Mouse (Mus musculus) kidney, postnatal 14 days (tissue): Measurements from ENCODE around the gene Nrp2.
A peak's percentile ranks its signal among the peaks of the same experiment; 100 is the strongest.

Experiments used
- DNase-seq: peaks from one replicate; pipeline ENCODE4 v3.0.0; 2022; ENCODE audit warnings: mixed read lengths

Gene Nrp2

DNA sequence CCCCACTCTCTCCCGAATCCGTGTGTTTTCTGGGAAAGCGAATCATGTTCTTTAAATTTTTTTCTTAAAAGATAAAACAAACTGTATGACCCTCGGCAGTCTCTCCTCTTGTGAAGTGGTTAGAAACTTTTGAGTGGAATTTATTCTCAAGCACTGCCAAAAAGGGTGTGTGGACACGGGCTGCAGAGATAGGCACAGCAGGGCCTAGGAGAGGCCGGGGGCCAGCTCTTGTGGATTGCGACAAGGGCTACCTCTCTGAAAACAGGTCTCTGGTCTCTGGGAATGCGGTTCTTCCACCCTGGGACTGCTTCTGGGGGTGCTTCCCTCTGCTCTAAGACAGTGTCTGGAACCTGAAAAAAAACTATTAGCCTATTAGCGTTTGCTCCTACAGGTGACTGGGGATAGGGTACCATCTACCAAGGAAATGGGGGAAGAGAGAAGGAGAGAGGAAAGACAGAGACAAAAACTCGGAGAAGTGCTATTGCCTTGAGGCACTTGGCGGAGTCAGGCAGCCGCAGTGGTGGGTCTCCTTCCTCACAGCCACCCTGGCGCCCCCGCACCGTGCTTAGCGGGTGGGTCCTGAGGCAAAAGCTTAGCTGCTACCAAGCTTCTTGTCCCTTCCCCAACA is 1.9 kb downstream of the Nrp2 start:
- DNase-seq, result no peak

DNA sequence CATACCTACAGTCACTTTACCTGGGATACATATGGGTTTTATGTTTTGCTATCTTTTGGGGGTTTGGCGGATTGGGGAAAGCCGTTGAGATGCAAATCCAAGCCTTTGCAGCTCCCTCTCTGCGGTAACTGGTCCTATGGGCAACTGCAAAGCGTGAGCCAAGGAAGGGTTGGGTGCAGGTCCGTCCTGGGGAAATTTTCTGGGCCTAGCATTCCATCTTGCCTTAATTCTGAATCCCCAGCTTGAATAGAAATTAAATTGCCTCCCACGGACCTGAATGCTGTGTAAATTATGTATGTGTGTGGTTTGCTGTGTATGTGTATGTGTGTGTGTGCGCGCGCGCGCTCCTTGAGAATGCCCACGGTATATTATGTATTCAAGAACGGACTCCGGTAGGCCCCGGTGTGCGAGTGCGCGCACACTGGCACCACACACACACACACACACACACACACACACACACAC is 2.5 kb downstream of the Nrp2 start:
- no peak for DNase-seq

DNA sequence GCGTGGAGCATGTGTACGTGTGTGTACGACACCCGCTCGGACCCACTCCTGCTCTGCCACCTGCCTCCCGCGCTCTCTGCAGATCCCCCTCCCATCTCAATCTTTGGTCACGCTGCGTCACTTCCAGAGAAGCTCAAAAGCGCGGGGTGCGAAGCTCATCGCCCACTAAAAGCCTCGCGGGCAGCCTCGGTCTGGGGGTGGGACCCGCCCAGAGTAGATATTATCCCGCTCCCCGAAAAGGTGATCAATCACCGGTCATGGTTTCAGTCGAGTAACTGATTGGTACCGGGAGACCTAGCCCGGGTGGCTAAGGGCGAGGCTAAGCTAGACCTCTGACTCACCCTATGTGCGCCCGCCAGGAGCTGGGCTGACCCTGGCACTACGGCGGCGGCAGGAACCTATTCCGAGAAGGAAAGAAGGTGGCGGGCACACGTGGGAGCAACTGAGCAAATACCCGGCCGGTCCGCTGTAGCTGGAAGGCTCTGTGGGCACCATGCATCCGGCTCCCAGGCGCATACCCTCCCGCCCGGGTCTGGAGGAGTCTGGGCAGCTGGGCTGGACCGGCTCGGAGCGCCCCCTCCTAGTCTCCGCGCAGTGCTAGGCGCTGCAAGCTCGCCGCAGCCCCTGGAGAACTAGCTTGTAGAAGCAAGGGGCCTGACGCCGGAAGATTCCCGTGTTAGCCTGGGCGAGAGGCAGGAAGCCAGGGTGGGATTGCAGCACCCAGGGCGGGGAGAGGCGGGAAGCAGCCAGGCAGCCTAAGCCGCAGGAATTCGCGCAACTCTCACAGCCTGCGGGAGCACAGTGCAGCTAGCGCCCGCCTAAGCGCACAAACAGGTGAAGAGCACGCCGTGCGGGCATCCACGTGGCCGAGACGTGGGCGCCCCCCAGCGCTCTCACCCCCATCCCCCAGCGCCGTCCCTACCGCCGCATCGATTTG is 3.3 kb downstream of the Nrp2 start:
- DNase-seq, result peak; percentile 69

DNA sequence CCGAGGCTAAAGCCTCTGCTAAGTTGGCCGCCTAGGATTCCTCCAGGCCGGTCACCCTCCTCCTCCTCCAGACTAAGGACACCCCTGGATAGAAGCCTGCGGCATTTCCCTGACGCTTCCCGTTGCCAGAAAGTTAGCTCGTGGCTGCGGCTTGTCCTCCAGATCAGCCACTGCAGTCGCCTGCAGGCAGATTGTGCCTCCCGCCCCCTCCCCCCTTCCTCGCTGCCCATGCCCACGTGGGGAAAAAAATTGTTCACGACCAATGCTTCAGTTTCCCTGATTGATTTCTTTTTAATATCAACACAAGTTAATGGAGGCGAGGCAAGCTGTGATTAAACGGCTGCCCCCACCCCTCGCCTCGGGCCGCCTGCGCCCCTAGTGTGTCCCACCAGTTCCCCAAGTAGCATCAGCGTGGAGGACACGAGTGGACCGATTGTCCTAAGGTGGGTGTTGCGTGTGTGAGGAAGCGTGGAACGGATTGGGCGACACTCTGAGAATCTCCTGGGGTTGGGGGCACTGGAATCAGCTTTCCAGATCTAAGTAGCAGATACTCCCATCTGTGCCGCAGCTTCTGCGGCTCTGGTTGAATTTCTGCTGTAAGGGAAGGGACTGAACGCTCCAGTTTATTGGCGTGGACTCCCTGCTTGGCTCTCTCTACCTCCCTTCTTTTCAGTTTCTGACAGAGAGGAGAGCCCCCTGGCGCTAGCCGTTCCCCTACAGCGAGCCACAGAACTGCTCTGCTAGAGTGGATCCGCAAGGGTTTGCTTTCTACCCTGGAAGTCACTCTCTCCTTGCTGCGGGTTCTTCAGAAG is 4.2 kb downstream of the Nrp2 start:
- peak; percentile 60 for DNase-seq

DNA sequence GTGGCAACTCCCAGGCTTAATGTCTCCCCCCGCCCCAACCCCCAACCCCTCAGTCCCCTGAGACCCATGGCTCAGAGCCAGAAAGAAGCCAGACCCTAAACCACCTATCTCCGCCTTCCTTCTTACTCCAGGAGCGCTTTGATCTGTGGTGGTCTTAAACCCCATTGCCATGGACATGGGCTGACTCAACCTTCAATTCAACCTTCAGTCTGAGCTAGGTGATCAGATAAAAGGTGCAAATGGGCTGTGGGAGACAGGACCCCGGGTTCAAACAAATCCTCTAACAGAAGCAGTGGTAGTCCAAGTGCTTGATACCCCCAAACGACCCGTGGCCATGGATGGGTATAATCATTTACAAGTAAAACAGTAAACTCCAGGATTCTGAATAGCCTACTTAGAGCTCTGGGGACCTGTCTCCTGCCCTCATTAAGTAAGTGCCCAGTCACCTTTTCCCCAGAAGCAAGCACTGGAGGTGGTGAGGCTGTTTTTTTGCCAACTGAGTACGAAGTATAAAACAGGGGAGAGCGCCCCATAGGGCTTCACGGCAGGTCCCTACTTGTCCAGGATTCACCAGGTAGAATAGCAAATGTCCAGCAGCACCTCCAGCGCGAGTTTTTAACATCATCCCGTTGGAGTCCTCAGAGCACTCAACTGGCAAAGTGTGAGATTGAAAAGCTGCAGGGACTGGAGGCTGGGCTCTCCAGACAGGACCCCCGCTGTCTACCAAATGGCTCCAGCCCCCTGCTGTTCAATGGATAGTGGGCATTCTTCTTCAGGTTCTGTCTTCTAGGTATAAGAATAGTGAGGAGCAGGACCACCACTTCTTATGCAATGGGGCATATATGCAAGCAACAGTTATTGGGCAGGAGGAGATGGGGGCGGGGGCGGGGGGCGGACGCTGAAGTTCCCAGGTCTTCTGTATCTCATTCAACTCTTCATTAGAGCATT is 5.1 kb downstream of the Nrp2 start:
- no peak for DNase-seq

- no peak for DNase-seq
Measured at GRCm38 (mm10) chr1:62709770-62710335, 6.8 kb downstream of the Nrp2 start.

- DNase-seq, result no peak
Measured at GRCm38 (mm10) chr1:62713021-62713676, 10.1 kb downstream of the Nrp2 start.

GRCm38 (mm10) chr1:62715004-62715403 is 11.9 kb downstream of the Nrp2 start:
- no peak for DNase-seq

DNA sequence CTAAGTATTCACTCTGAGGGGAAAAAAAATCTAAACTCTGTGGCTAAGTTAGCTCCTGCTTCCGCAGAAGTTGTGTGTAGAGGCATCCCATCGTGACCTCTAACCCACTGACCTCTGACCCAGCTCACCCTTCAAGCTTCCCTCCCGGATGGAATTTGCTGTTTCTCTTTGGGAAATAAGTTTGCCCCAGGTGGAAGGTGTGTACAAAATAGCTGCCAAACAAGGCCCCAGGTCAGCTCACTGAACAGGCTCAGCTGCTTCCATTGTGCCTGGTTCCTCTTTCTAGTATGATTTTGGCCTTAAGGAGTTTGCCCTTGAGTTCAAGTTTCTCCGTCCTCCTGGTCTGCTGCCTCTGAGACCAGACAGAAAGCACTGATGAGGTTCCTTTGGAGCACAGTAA is 12.6 kb downstream of the Nrp2 start:
- DNase-seq, result no peak

DNA sequence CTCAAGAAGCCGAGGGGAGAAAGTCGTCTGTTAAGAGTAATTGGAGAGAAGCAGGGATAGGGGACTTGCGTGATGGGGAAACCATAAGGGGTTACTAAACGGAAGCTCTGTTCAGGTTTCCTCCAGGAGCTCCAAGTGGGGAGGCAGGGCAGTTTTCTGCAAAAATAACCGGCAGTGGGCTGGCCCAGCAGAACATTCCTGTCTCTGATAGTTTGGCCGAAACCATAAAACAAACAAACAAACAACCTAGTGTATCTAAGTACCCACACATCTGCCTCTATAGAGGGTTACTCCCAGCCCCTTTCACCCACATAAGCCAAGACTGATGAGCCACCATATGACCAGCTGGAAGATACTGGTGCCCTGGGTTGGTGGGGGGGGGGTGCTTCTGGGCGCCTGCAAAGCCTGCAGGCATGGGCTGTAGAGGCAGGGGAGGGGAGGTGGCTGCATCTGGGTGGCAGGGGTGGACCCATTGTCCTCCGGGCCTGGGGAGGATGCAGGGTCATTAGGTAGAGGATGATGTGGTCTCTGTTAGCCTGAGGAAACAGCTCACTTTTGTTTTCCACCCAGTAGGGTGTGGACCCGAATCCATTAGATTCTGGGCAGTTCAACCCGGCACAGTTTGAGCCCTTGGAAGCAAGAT is 13.9 kb downstream of the Nrp2 start:
- DNase-seq, result no peak

GRCm38 (mm10) chr1:62717552-62718236 is 14.6 kb downstream of the Nrp2 start:
- no peak for DNase-seq

DNA sequence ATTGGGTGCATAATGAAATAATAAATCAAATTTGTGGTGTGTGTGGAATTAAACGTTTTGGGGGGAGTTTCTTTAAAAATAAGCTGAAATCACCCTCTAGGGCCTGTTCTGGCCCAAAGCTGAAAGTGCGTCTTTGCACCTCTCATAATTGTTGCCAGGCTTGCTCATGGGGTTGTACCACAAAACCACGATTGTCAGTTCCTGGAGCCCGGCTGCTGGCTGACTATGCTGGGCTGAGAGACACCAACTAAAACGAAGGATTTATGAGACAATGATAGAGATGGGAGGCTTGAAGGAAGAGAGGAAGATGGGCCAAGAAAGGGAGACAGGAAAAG is 15.1 kb downstream of the Nrp2 start:
- no peak for DNase-seq

- DNase-seq, result no peak
Measured at GRCm38 (mm10) chr1:62718750-62719149, 15.7 kb downstream of the Nrp2 start.

DNA sequence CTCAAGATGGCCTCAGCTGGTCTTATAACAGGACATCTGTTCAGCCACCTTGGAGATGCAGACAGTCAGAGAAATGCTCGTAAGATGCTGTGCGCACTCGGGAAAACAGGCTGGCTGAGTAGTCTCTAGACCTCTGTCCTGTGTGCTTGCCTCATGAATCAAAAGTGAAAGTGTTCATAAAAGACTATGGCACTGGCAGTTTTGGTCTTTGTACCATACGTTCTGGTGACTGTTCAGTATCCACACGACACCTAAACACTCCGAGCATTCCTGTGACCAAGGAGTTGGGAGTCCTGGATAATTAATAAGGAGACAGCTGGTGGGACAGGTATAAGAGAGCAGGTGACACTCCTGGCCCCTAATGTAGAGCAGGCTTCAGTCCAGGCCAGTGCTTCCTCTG is 16.7 kb downstream of the Nrp2 start:
- DNase-seq, result no peak

DNA sequence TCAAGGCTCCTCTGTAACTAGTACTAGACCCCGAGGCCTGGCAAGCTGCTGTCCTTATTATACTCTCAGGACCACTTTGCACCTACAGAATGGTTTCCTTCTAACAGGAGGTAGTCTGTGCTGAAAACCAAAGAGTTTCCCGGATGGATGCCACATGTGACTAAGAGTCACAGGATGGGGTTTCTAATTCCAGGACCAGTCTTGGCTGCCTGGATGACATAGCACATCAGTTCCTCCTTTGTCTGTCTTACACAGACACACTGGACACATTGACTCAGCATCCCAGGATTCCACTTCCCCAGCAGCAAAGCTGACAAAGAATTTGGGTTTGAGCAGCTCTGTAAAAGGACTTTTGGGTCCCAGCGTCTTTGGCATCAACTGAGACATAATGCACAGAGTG is 17.1 kb downstream of the Nrp2 start:
- DNase-seq, result no peak

GRCm38 (mm10) chr1:62720727-62721705 is 17.9 kb downstream of the Nrp2 start:
- DNase-seq, result peak; percentile 56

DNA sequence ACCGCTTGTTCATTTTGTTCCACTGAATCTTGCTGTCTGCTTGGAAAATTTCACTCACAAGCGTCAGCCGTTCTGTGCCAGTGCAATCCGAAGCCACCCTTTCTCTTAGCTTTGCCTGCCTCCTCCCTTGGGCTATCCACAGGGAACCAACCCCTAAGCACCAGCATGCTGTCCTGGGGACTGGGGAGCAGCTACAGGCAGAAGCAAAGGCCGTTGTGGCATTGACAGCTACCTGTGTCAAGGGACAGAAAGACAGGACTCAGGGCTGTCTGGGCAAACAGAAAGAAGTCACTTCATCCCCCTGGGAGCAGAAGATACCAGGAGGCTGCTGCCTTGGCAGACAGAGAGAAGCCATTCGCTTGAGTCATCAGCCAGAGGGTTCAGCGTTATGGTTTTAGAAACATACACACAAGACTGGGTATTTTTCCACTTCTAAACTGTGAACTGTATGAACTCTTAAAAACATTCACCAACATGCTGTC is 18.7 kb downstream of the Nrp2 start:
- DNase-seq, result no peak

DNA sequence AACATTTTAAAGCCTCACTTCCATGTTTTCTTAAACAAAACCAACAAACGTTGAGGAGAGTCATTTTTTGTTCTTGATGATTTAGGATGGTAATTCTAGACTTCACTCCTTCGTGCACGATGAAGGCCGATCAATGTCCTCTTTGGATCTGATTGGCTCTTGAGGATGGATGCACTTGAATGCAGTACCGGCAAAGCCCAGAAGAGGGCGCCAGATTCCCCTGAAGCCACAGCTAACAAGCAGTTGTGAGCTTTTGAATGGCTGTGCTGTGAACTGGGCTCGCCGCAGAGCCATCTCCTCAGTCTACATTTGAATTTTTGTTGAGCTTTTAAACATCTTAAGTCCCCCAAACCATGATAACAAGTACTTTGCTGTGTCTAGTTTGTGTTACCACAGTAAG is 19.4 kb downstream of the Nrp2 start:
- DNase-seq, result no peak

DNA sequence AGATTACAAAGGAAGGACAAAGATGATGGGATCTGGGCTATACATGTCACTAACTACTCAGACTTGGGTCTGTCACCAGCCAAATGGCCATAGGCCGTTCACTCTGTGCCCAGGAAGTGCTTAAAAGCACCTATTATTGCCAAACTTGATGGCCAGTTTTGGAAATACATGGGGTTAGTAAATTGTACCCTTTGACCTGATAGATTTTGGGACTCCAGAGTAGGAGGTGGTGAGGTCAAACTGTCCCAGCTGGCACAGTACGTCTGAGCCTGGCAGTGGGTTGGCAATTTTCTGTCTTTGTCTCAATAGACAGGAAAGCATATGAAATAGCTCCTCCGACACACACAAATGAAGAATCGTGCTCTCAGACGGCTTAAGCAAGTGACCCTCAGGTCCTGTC is 20.8 kb downstream of the Nrp2 start:
- no peak for DNase-seq
